Mouse (Mus musculus) v-Abl transformed pro-B cells (cell line): ENCODE data around the gene Rarb.

Source experiments
- in situ Hi-C, 2 experiments: fragments of 400-800 bp; cut with MboI; formaldehyde crosslinking; loops; one replicate each; pipeline ENCODE4 v1.15.1; 2025; ENCODE audit not compliant: unreplicated experiment in 2 of 2

Gene Rarb

GRCm38 (mm10) chr14:16735331-16736012, 83.5 kb downstream of the Rarb start:
- in situ Hi-C loops = no loop called here

DNA sequence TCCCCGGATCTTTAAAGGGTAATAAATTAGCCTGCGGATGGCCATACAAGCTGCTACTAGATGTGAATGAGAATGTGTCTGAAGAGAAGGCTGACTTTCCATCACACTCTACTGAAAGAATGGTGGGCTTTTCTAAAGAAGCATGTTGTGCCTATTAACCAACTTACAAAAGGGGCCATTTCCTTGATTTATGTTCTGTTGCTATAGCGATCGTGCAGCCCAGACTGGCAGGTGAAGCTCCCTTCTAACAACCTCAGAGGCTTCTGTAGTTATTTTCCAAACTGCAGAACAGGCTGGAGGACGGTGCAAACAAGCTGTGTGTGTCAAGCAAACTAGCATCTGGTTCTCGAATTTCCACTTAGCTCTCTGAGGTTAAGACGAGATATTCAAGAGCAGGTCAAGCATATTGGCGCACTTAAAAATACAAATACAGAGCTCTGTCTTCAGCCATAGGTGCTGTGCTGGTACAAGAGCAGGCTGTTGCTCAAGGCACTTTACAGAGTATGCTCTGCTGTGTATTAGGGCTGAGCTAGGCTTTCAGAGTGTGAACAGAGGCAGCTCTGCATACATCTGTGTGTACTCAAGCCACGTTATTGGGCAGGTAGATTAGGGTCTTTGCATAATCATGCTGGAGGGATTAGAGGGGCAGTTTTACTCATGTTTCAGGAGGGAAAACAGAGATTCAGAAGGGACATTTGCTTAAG, 85.2 kb downstream of the Rarb start:
- in situ Hi-C loops = no loop called here

GRCm38 (mm10) chr14:16732054-16732453, 86.9 kb downstream of the Rarb start:
- in situ Hi-C loops = no loop called here

DNA sequence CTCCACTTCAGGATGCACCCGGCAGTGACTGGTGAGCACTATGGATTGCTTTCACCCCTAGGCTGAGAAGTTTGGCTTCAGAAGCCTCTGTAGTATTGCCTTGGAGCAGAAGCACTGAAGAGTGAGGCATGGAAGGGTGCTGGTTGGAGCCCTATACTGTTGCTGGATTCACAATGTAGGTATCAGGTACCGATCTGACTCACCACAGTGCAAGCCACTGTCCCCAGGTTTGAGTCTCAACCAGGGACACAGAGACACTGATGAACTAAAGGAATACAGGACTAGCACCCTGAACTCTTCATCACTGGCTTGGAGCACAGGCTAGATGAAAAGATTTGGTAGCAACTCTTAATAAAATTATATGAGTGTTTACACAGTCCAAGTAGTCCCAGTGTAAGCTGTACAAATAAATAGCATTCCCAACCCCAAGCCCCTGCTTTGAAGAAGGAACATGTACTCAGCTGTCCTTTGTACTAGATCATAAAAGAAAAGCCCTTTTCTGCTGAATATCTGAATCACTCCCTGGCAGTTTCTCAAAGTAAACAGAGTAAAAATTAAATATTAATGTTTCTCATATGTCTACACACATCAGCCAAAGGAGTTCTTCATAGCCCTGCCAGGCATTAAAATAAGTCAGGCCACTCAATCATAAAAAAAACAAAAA, 90.6 kb downstream of the Rarb start:
- in situ Hi-C loops = no loop called here

GRCm38 (mm10) chr14:16723991-16724390, 95.0 kb downstream of the Rarb start:
- in situ Hi-C loops = no loop called here

GRCm38 (mm10) chr14:16717821-16718220, 101.1 kb downstream of the Rarb start:
- in situ Hi-C loops = no loop called here

- in situ Hi-C loops = no loop called here
Observed at GRCm38 (mm10) chr14:16714344-16714955, 104.5 kb downstream of the Rarb start.

DNA sequence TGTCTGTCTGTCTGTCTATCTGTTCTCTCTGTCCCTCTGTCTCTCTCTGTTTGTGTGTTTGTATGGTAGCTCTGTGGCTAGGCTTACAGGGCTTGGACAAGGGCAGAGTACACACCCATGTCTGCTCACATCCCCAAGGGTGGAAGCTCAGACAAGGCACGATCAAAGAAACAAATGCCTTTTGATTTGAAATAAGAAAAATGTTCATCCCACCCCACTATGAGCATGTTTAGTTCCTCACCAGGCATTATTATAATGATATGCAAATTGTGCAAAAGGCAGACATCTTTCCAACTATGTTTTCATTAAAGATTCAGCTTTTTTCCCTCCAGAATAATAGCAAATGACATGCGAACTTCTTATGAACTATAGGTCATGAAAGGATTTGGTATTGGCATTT, 105.2 kb downstream of the Rarb start:
- in situ Hi-C loops = no loop called here

DNA sequence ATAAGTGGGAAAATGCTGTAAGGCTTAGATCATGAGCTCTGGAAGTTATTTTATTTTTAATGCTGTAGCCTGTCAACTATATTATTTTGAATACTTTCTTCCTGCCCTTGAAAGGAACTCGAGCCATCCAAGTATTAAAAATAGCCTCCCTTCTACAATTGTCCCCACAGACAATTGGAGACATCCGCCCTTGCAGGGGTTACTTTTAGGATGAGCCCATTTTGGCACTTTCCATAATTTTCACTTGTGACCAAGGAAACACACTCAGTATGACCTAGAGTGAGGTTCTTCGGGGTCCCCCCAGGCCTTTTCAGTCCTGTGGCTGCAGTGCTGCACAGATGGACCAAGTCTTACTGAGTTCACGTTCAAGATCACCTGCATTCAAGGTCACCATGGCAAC, 119.7 kb downstream of the Rarb start:
- in situ Hi-C loops = no loop called here

- in situ Hi-C loops = no loop called here
Observed at GRCm38 (mm10) chr14:16695453-16696120, 123.4 kb downstream of the Rarb start.

DNA sequence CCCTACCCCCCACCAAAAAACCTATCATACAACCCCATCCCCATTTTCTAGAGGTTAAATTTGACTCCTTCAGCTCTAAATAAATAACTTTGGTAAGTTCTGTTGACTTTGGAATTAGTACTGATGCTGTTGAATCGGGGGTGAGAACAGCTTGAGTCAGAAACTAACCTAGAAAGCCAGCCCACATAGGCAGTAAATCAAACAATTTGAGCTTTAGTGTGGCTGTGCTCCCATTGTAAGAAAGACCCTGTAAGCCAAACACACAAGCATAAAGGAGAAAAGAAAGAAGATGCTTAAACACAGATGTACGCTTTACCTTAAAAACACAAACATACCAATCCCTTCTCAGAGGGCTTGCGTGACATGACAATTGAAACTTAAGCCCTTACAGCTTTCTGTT, 140.6 kb downstream of the Rarb start:
- in situ Hi-C loops = no loop called here

DNA sequence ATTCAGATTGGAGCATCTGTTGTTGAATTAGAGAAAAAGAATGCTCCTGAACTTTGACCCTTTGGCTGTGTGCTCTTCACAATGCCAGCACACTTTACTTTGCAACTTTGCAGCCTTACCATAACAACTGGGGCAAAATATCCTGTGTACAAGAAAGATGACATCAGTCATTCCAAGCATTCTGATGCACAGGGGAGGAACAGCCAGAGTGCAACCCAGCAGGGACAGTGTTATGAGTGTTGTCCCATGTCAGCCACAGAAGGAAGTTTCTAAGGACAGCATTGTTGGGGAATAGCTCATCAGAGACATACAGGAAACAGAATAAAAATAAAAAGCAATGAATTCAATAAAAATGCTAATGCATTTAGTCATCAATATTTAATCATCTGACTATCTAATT, 141.9 kb downstream of the Rarb start:
- in situ Hi-C loops = no loop called here

- in situ Hi-C loops = no loop called here
Observed at GRCm38 (mm10) chr14:16670571-16670970, 148.4 kb downstream of the Rarb start.

GRCm38 (mm10) chr14:16639153-16639943, 179.6 kb downstream of the Rarb start:
- in situ Hi-C loops = no loop called here

DNA sequence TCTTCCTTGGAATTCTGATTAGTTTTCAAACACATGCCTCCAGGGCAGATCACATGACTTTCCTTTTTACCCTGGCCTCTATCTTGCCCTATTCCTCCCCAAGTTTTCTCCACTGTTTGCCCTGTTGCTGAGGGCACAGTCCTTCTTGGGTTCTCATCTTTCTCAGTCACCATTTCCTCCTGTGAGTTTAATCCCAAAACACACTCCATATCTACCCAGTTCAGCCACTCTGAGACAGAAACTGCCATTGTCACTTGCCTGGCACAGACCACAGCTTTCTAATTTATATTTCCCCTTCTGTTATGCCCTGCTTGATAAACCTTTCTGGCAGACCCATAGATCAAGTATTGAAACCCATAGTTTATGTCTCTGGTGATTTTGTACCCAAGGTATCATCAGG, 205.0 kb downstream of the Rarb start:
- in situ Hi-C loops = no loop called here

DNA sequence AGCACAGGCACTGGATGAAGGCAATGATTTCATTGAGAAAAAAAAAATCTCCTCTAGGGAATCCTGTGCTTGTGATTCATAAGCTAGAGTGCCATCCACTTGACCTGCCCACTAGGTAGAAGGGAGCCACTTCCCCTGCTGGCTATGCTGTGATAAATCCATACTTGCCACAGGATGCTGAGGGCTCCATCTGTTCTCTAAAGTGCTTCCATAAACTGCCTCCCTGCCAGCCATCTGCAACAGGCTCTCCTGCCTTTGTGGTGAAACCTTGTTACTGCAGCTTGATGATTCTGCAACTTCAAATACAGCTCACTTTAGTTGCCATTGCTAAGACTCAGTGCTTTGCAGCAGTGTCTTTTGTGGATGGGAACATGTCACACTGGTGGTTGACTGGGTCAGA, 213.5 kb downstream of the Rarb start:
- in situ Hi-C loops = no loop called here

- in situ Hi-C loops = no loop called here
Observed at GRCm38 (mm10) chr14:16604469-16605064, 214.4 kb downstream of the Rarb start.

GRCm38 (mm10) chr14:16603040-16603590, 215.8 kb downstream of the Rarb start:
- in situ Hi-C loops = no loop called here

DNA sequence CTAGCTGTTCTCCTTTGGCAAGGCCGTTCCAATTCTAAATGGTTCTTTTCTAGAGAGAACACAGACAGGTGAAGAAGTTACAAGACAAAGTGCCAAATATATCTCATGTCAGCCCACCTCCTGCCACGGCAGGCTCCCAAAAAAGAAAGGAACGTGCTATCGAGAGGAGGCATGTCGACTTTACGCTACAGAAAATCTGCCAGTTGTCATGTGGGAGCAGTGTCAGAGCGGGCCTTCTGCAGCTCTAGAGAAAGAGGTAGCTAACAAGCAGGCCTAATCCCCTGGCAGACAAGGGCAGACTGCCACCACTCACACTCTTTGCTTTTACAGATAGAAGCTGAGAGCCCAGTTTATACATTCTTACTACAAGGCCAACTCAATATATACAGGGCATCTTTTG, 219.7 kb downstream of the Rarb start:
- in situ Hi-C loops = no loop called here
